Mouse (Mus musculus) yolk sac, embryonic 10.5 days (tissue): ENCODE data around the gene Trim9.

Experiments used
- DNase-seq: peaks from one replicate; pipeline ENCODE4 v3.0.0-alpha.2; 2017; ENCODE audit warnings: low spot score

Trim9 gene

GRCm38 (mm10) chr12:70326393-70326792, 21.0 kb downstream of the Trim9 start:
- no peak for DNase-seq

- no peak for DNase-seq
These were observed 21.6 kb downstream of the Trim9 start for GRCm38 (mm10) chr12:70325826-70326225.

- no peak for DNase-seq
These were observed 24.6 kb downstream of the Trim9 start for GRCm38 (mm10) chr12:70322790-70323189.

- DNase-seq, result no peak
These were observed 31.3 kb downstream of the Trim9 start for GRCm38 (mm10) chr12:70316147-70316546.

- DNase-seq, result no peak
These were observed 39.5 kb downstream of the Trim9 start for GRCm38 (mm10) chr12:70307881-70308280.

- no peak for DNase-seq
These were observed 40.4 kb downstream of the Trim9 start for GRCm38 (mm10) chr12:70307062-70307461.

GRCm38 (mm10) chr12:70304014-70304413, 43.4 kb downstream of the Trim9 start:
- DNase-seq, result no peak

GRCm38 (mm10) chr12:70303525-70303924, 43.9 kb downstream of the Trim9 start:
- no peak for DNase-seq

GRCm38 (mm10) chr12:70302022-70302720, 45.2 kb downstream of the Trim9 start:
- no peak for DNase-seq

GRCm38 (mm10) chr12:70293927-70294684, 53.3 kb downstream of the Trim9 start:
- DNase-seq, result no peak

GRCm38 (mm10) chr12:70293165-70293926, 54.1 kb downstream of the Trim9 start:
- no peak for DNase-seq

- DNase-seq, result no peak
These were observed 61.9 kb downstream of the Trim9 start for GRCm38 (mm10) chr12:70285521-70285920.

- DNase-seq, result no peak
These were observed 62.4 kb downstream of the Trim9 start for GRCm38 (mm10) chr12:70284979-70285378.

- no peak for DNase-seq
These were observed 64.2 kb downstream of the Trim9 start for GRCm38 (mm10) chr12:70283116-70283731.

- no peak for DNase-seq
These were observed 66.5 kb downstream of the Trim9 start for GRCm38 (mm10) chr12:70280930-70281329.

- no peak for DNase-seq
These were observed 67.0 kb downstream of the Trim9 start for GRCm38 (mm10) chr12:70280381-70280780.

GRCm38 (mm10) chr12:70277071-70277939, 70.1 kb downstream of the Trim9 start:
- DNase-seq, result no peak

GRCm38 (mm10) chr12:70269724-70270123, 77.7 kb downstream of the Trim9 start:
- no peak for DNase-seq

- DNase-seq, result no peak
These were observed 80.1 kb downstream of the Trim9 start for GRCm38 (mm10) chr12:70267314-70267713.

- peak; percentile 7 for DNase-seq
These were observed 80.9 kb downstream of the Trim9 start for GRCm38 (mm10) chr12:70266494-70266931.

- DNase-seq, result no peak
These were observed 83.7 kb downstream of the Trim9 start for GRCm38 (mm10) chr12:70263721-70264120.
